Mouse (Mus musculus): ENCODE results near the gene Gm14412. TPM values are rescaled to one million over a fixed set of nuclear protein-coding genes. Genes with fewer than 3 reads are reported as not detected.
"Not testable (repeated sequence)": the region's sequence is repeated elsewhere in the genome, so short reads cannot be mapped to it uniquely, and the experiment has no call there.

Gm14412 gene
- total and polyA plus RNA-seq, 2 experiments from 2014 or later = 0.10 to 0.66 TPM

DNA sequence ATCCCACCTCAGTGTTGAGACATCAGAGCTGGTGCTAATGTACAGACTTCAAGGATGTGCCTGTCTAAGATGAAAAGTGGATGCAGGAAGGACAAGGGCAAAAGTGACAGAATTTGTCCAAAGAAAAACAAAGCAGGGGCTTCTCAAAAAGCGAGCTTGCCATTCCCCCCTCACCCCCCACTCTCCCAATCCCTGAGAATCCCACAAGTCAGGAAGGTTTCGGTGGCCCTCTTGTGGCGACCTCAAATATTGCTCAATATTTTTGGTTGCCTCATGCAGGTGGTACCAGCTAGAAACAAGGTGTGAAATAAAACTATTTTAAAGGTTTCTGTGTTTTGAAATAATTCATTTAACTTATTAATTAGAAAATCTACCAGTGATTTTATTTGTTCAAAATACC, 40.4 kb downstream of the Gm14412 start:
- ATAC-seq; H3K36me3 ChIP-seq (ENCODE audit: insufficient read depth, low read length); H3K9me3 ChIP-seq (ENCODE audit: low read length); H3K4me3 ChIP-seq (ENCODE audit: low read length); H3K4me2 ChIP-seq (ENCODE audit: low read depth, low read length); H3K4me1 ChIP-seq (ENCODE audit: insufficient read depth, low read length); H3K27me3 ChIP-seq (ENCODE audit: insufficient read depth, low read length); H3K9ac ChIP-seq (replicated peaks; ENCODE audit: low read length); DNase-seq (ENCODE audit: low spot score); H3K27ac ChIP-seq: not testable (repeated sequence)
- peak; percentile 20; the same call in 1 of the 2 replicates for TF ChIP-seq CTCF (IDR thresholded peaks at IDR 0.05; ENCODE audit: low read depth)
- 47% methylated on average over 3 of the region's 3 CpGs for WGBS

DNA sequence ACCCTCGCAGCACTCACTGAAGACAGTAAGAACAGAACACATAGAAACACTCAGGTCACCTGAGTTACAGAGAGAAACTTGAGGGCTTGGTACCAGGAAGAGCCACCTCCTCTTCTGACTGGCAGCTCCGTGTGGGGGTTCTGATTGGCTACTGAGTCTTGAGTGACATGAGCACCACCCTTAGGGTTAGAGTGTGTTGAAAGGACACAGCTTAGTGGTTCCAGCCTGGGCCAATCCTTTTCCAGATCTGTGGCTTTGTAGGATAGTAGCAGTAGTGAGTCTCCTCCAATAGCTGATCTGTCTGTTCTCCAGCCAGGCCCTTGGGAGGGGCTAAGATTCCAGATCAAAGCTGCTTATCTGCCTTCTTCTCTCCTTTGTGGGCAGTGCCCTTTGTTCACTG, 46.4 kb downstream of the Gm14412 start:
- not testable (repeated sequence) for DNase-seq (ENCODE audit: low spot score); H3K4me3 ChIP-seq (ENCODE audit: low read length); H3K4me2 ChIP-seq (ENCODE audit: low read depth, low read length); H3K27ac ChIP-seq; ATAC-seq; H3K9ac ChIP-seq (replicated peaks; ENCODE audit: low read length); H3K36me3 ChIP-seq (ENCODE audit: insufficient read depth, low read length); H3K27me3 ChIP-seq (ENCODE audit: insufficient read depth, low read length); H3K9me3 ChIP-seq (ENCODE audit: low read length); H3K4me1 ChIP-seq (ENCODE audit: insufficient read depth, low read length)
- 89% methylated on average over 1 of the region's 2 CpGs for WGBS

DNA sequence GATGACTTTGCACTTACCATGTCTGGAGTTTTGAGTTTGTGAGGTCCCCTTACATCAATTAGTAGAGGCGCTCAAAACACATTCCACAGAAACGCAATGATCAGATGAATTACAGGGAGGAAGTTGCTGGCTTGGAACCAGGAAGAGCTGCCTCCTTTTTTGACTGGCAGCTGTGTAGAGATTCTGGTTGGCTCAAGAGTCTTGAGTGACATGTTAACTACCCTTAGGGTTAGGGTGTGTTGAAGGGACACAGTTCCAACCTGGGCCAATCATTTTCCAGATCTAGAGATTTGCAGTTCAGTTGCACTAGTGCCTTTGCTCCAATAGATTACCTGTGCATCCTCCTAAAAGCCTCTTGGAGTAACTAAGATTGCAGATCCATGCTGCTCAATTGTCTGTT, 51.9 kb downstream of the Gm14412 start:
- H3K27ac ChIP-seq; H3K4me2 ChIP-seq (ENCODE audit: low read depth, low read length); H3K27me3 ChIP-seq (ENCODE audit: insufficient read depth, low read length); ATAC-seq; H3K4me1 ChIP-seq (ENCODE audit: insufficient read depth, low read length); H3K9me3 ChIP-seq (ENCODE audit: low read length); H3K36me3 ChIP-seq (ENCODE audit: insufficient read depth, low read length); H3K9ac ChIP-seq (replicated peaks; ENCODE audit: low read length); DNase-seq (ENCODE audit: low spot score); H3K4me3 ChIP-seq (ENCODE audit: low read length): not testable (repeated sequence)
- 83% methylated on average over 2 of the region's 2 CpGs for WGBS

DNA sequence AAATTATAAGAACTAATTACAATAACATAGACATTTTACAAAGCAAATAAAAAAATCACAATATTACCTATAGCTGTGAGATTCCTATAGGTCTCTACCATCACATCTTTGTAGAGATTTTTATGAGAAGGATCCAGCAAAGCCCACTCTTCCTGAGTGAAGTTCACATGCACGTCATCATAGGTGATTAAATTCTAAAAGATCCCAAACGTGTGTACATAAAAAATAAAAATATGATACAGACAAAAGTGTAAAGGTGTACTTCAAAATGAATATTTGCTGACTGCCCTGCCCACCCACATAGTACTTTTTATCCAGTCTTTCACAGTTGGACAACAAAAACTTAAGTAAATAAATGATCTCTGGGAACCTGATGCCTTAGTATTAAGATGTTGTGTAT, 57.2 kb downstream of the Gm14412 start, which contains the start of gene Gm14409:
Gene Gm14409, minus strand, starts transcription at position 101 of the 400 bp plus-strand sequence.
- not testable (repeated sequence) for ATAC-seq; DNase-seq (ENCODE audit: low spot score); H3K4me1 ChIP-seq (ENCODE audit: insufficient read depth, low read length); H3K27ac ChIP-seq; H3K27me3 ChIP-seq (ENCODE audit: insufficient read depth, low read length); H3K4me3 ChIP-seq (ENCODE audit: low read length); H3K9ac ChIP-seq (replicated peaks; ENCODE audit: low read length); H3K36me3 ChIP-seq (ENCODE audit: insufficient read depth, low read length); H3K4me2 ChIP-seq (ENCODE audit: low read depth, low read length); H3K9me3 ChIP-seq (ENCODE audit: low read length)
- no CpG with 5 or more reads among the region's 2 CpGs for WGBS

Other genes with a start within 250 kb of the Gm14412 start
- not detected in 2 replicates for gene Gm14401, start 250.0 kb downstream of the Gm14412 start, total RNA-seq (2014; rRNA removed)
- gene Gm14401, start 250.0 kb downstream of the Gm14412 start, polyA plus RNA-seq (2015; fragmentation: Nextera tagmentation; extraction: Ambion mirVana) = 0.21 TPM in 1 of 2 replicates, not detected in the other
- 11.3 and 23.8 TPM in 2 replicates for gene Gm14410, start 117.9 kb downstream of the Gm14412 start, total RNA-seq (2014; rRNA removed)
- 42.4 and 47.7 TPM in 2 replicates for gene Gm14410, start 117.9 kb downstream of the Gm14412 start, polyA plus RNA-seq (2015; fragmentation: Nextera tagmentation; extraction: Ambion mirVana)
- gene Gm14409, start 57.3 kb downstream of the Gm14412 start, total RNA-seq (2014; rRNA removed) = not detected in 2 replicates
- not detected in 2 replicates for gene Gm14409, start 57.3 kb downstream of the Gm14412 start, polyA plus RNA-seq (2015; fragmentation: Nextera tagmentation; extraction: Ambion mirVana)
- gene Gm14418, start 74.0 kb upstream of the Gm14412 start, total RNA-seq (2014; rRNA removed) = 0.50 and 1.6 TPM in 2 replicates
- gene Gm14418, start 74.0 kb upstream of the Gm14412 start, polyA plus RNA-seq (2015; fragmentation: Nextera tagmentation; extraction: Ambion mirVana) = 8.2 and 11.5 TPM in 2 replicates
- gene Zfp970, start 140.4 kb upstream of the Gm14412 start, total RNA-seq (2014; rRNA removed) = 4.1 and 6.8 TPM in 2 replicates
- gene Zfp970, start 140.4 kb upstream of the Gm14412 start, polyA plus RNA-seq (2015; fragmentation: Nextera tagmentation; extraction: Ambion mirVana) = 4.2 and 5.0 TPM in 2 replicates
- gene Gm14403, start 173.9 kb upstream of the Gm14412 start, total RNA-seq (2014; rRNA removed) = 3.1 TPM in 1 of 2 replicates, not detected in the other
- 2.8 and 3.7 TPM in 2 replicates for gene Gm14403, start 173.9 kb upstream of the Gm14412 start, polyA plus RNA-seq (2015; fragmentation: Nextera tagmentation; extraction: Ambion mirVana)